Mouse (Mus musculus): ENCODE measurements around the gene Zcchc3.

GRCm38 (mm10) chr2:152411471-152411870 lies 3.4 kb downstream of the Zcchc3 start:
- TF ChIP-seq CTCF (IDR thresholded peaks at IDR 0.05; ENCODE audit: control insufficient read depth, insufficient read depth, insufficient read length) = no peak
- no peak for TF ChIP-seq CEBPB (IDR thresholded peaks at IDR 0.05; ENCODE audit: low read depth)
